Mouse (Mus musculus): ENCODE data around the gene Tmed1.

DNA sequence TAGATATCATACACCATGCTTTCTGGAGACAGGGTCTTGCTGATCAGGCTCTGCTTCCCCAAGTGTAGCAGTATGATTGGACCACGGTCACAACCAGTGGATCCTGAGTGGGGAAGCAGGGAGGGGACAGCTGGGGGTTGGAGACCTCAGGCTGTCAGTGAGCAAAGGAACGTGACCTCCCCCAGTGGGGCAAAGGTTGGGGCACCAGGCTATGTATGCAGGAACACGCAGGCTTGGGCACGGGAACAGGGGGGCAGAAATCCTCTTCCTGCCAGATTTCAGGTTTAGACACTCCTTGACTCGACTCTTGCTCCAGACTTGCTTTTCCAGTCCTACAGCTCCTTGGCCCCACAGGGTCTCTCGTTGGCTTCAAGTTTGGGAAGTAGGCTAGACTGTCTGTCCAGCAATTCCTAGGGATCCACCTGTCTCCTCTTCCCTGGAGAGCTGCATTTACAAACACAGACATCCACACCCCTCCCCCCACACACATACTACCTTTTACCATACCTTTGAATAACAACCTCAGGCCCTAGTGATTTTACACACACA is 8.0 kb upstream of the Tmed1 start:
- TF ChIP-seq GATA1 (IDR thresholded peaks at IDR 0.05; ENCODE audit: borderline replicate concordance, low read length) (no peak), FLI1 (IDR thresholded peaks at IDR 0.05; ENCODE audit: low read length) (no peak)
